Mouse (Mus musculus) C2C12 (cell line): ENCODE data around the gene Agfg2. TPM values are rescaled to one million over a fixed set of nuclear protein-coding genes. Genes with fewer than 3 reads are reported as not detected.
"Not testable (repeated sequence)": the region's sequence is repeated elsewhere in the genome, so short reads cannot be mapped to it uniquely, and the experiment has no call there.

Experiments used
- H3K27me3 ChIP-seq: one replicate; pipeline ENCODE4 v1.6.1; 2011; ENCODE audit not compliant: control insufficient read depth, insufficient read depth, insufficient read length
- H3K36me3 ChIP-seq: one replicate; pipeline ENCODE4 v1.6.1; 2011; ENCODE audit not compliant: control insufficient read depth, insufficient read depth
- H3K4me3 ChIP-seq: one replicate; pipeline ENCODE4 v1.5.1; 2011; ENCODE audit warnings: mild to moderate bottlenecking, control low read depth; ENCODE audit not compliant: poor library complexity, insufficient read depth, severe bottlenecking
- H3K79me2 ChIP-seq: one replicate; pipeline ENCODE4 v1.6.1; 2011; ENCODE audit not compliant: control insufficient read depth, insufficient read depth
- H3K79me3 ChIP-seq: one replicate; pipeline ENCODE4 v1.6.1; 2011; ENCODE audit warnings: low read depth, control low read depth
- H3ac ChIP-seq: one replicate; pipeline ENCODE3; 2011; ENCODE audit warnings: low read depth; ENCODE audit not compliant: control insufficient read depth, insufficient read length
- CEBPB ChIP-seq: IDR thresholded peaks from one replicate; pipeline ENCODE4 v1.6.1; 2011; ENCODE audit warnings: low read depth, mild to moderate bottlenecking, control low read depth, moderate library complexity
- CTCF ChIP-seq: IDR thresholded peaks from one replicate; pipeline ENCODE4 v1.5.1; 2011; ENCODE audit not compliant: control insufficient read depth, insufficient read depth, insufficient read length
- FOSL1 ChIP-seq: IDR thresholded peaks from one replicate; pipeline ENCODE4 v1.8.0; 2011; ENCODE audit warnings: mild to moderate bottlenecking, low read length; ENCODE audit not compliant: poor library complexity, insufficient read depth, severe bottlenecking
- MAX ChIP-seq: IDR thresholded peaks from one replicate; pipeline ENCODE4 v1.6.1; 2011; ENCODE audit warnings: mild to moderate bottlenecking, control low read depth
- MYOD1 ChIP-seq: IDR thresholded peaks from one replicate; pipeline ENCODE4 v1.6.1; 2011; ENCODE audit warnings: low read depth; ENCODE audit not compliant: control insufficient read depth, insufficient read length
- MYOG ChIP-seq: IDR thresholded peaks from one replicate; pipeline ENCODE4 v1.6.1; 2011; ENCODE audit not compliant: control insufficient read depth, insufficient read length; ENCODE audit errors: extremely low read depth
- USF1 ChIP-seq: IDR thresholded peaks from one replicate; pipeline ENCODE4 v1.6.1; 2011; ENCODE audit warnings: low read depth, mild to moderate bottlenecking, control low read depth, moderate library complexity
- long read RNA-seq, 2 experiments: library from polyadenylated mRNA; unstranded; transcript quantifications; one replicate each; pipeline ENCODE4 v2.0.0; 2019 to 2020
- polyA plus RNA-seq: library from polyadenylated mRNA; unstranded; fragments of >200 nt; fragmentation: generic; extraction: Trizol; gene quantifications from one replicate; pipeline ENCODE4 v1.2.1, GENCODE M21; 2012; ENCODE audit warnings: missing spikeins

The Agfg2 gene
- polyA plus RNA-seq: 15.6 TPM
- long read RNA-seq, experiment 1, transcript Agfg2-201 (12 exons, 2,893 nt): major isoform, 8 of 14 reads
- long read RNA-seq, experiment 1, partial matches to known transcripts: 3 of 14 reads
- long read RNA-seq, experiment 1, other reads (novel, unspliced or antisense): 2 of 14 reads
- long read RNA-seq, experiment 2, transcript Agfg2-201 (12 exons, 2,893 nt): major isoform, 94 of 125 reads
- long read RNA-seq, experiment 2, transcript Agfg2-202 (13 exons, 2,858 nt): minor isoform, 17 of 125 reads
- long read RNA-seq, experiment 2, partial matches to known transcripts: 5 of 125 reads
- long read RNA-seq, experiment 2, other reads (novel, unspliced or antisense): 8 of 125 reads

DNA sequence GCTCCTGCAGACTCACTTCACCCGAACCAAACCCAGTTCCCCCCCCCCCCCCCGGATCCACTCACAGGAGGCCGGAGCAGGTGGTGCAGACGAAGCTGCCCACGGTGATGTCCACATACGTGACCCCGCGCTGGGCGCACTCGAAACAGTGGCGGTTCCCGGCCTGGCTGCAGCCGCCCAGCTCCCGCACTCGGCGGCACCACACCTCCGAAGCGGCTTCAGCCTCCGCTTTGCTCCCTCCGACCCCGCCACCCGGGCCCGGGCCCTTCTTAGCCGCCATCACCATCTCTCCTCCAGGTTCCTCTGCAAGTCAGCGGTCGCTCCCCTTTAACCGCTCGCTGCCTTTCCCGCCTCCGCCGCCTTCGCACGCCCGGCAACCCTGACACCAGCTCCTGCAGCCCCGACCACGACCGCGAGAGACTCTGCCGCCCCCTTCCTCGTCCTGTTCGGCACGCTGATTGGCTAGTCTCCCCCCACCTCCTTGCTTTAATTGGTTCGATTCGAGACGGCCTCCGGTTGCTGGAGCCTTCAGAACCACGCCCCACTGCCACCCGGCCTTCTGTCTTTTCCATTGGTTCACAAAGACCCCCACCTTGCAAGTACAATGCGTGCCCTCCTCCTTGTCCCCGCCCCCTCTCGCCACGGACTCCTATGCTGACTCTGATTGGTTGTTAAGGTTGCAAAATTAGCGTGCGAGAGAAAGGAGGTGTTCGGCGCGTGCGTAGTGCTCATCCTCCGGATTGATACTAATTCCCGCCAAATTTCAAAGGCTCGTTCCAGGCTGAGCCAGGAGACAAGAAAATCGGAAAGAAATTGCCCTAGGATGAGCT lies at the start of gene Agfg2:
Agfg2 (minus strand) TSS at position 433 of the 830 bp plus-strand sequence.
- H3K36me3 ChIP-seq: no peaks in the 10 kb centered on the region
- H3K79me3 ChIP-seq: peaks cover 5% of the 10 kb centered on the region
- TF ChIP-seq CTCF (no peak), MYOG (no peak), MYOD1 (no peak), MAX (peak; percentile 87), USF1 (no peak), CEBPB (no peak), FOSL1 (no peak)
- H3K27me3 ChIP-seq: no peaks in the 10 kb centered on the region
- H3K79me2 ChIP-seq: peaks cover 30% of the 10 kb centered on the region
- peak within 1 kb of the TSS; percentile 51 for H3K4me3 ChIP-seq
- H3ac ChIP-seq: peak within 1 kb of the TSS; percentile 63

- Histone ChIP-seq H3K79me3 (no peaks in the 10 kb centered on the region), H3K27me3 (no peaks in the 10 kb centered on the region), H3K36me3 (no peaks in the 10 kb centered on the region), H3K4me3 (no peak overlapping the region), H3K79me2 (no peaks in the 10 kb centered on the region), H3ac (no peak overlapping the region)
- TF ChIP-seq CEBPB (no peak), USF1 (no peak), FOSL1 (no peak), MYOG (no peak)
Observed at GRCm38 (mm10) chr5:137733638-137734288, 49.2 kb upstream of the Agfg2 start.

DNA sequence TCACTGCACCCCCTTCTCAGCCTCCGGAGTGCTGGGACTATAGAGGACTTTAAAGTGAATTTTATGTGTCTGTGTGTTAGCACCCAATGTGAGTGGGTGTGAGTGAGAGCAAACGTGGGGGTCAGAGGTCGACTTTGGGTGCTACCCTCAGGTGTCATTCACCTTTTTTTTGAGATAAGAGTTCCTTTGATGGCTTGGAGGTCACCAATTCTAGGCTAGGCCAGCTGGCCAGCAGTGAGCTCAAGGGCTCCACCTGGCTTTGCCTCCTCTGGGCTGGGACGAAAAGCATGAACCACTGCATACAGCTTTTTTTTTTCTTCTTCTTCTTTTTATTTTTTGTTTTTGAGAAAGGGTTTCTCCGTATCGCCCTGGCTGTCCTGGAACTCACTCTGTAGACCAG lies 42.2 kb upstream of the Agfg2 start:
- TF ChIP-seq MAX: no peak
- no peak for TF ChIP-seq CTCF
- no peak for TF ChIP-seq MYOD1
- TF ChIP-seq FOSL1: no peak
- Histone ChIP-seq H3K27me3 (no peaks in the 10 kb centered on the region), H3ac (no peak overlapping the region), H3K4me3 (no peak overlapping the region), H3K36me3 (no peaks in the 10 kb centered on the region), H3K79me2 (no peaks in the 10 kb centered on the region), H3K79me3 (no peaks in the 10 kb centered on the region)

DNA sequence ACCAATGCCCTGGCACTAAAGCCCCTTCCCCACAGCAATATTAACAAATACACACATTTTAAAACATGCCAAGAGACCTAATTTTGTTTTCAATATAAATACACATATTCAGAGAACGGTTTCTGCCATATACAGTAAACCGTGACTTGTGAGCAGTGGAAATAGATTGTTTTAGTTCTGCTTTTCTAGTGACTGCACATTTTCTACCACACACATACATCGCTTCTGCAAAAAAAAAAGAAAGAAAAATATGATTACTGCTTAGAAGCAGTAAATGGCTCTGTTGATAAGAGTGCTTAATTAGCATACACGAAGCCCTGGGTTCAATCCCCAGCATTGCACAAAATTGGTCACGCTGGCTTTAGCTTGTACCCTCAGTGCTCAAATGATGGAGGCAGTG lies 39.3 kb upstream of the Agfg2 start:
- H3K79me3 ChIP-seq: no peaks in the 10 kb centered on the region
- H3K36me3 ChIP-seq: no peaks in the 10 kb centered on the region
- no peak overlapping the region for H3ac ChIP-seq
- H3K79me2 ChIP-seq: no peaks in the 10 kb centered on the region
- no peaks in the 10 kb centered on the region for H3K27me3 ChIP-seq
- no peak for TF ChIP-seq MYOG
- no peak for TF ChIP-seq MAX
- TF ChIP-seq CTCF: no peak
- no peak for TF ChIP-seq USF1
- TF ChIP-seq FOSL1: no peak
- TF ChIP-seq MYOD1: no peak
- TF ChIP-seq CEBPB: no peak
- H3K4me3 ChIP-seq: no peak overlapping the region

DNA sequence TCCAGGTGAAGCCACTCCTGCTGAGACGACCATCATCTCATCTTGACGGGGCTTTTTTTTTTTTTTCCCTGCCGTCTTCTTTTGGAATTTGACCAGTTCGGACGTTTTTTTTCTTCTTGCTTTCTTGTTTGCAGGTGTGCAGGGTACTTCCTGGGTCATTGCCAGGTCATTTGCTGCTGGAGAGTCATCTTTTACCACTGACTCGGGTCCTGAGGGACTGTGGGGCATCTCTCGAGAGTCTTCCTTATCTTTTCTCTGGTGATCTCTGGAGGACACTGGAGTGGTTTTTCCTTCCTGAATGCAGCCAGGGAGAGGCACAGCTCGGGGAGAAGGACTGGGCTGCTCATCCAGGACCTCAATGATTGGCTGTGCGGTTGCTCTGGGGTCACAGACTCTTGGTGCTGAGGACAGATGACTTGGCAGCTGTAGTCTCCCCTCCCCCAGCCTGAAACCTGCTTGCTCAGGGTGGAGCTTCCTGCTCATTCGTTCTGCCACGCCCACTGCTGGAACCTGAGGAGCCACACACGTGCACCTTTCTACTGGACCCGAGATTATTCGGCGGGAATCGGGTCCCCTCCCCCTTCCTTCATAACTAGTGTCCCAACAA lies 36.1 kb upstream of the Agfg2 start:
- not testable (repeated sequence) for H3K27me3 ChIP-seq, H3K4me3 ChIP-seq

More for the DNA sequence above, 36.1 kb upstream of the Agfg2 start:
- not testable (repeated sequence) for H3K79me2 ChIP-seq, H3K36me3 ChIP-seq, H3K79me3 ChIP-seq, H3ac ChIP-seq
